8 mouse cellular contexts compared by ENCODE assay signal in genomic region chr2:168231471-168231829, GRCm38 (mm10). TPM values are rescaled to one million over a fixed set of nuclear protein-coding genes. Genes with fewer than 3 reads are reported as not detected.
A peak's percentile ranks its signal among the peaks of the same experiment; 100 is the strongest.
DNase-seq lines count a peak whose midpoint lies in the region; ATAC-seq and TF ChIP-seq lines count a peak whose summit lies in the region.

No protein-coding gene starts in this region.

- peak overlapping the region; percentile 63 for H3K4me3 ChIP-seq in kidney, adult 2 months (ENCODE audit: insufficient read depth, low read depth, low read length)
- peak overlapping the region; percentile 97 for H3K4me3 ChIP-seq in bone marrow, adult 2 months (replicated peaks; ENCODE audit: control insufficient read depth, low read depth, low read length)
- peak overlapping the region; percentile 91 for H3K4me3 ChIP-seq in heart, postnatal 0 days (ENCODE audit: low read depth, low read length)
- H3K4me3 ChIP-seq in midbrain, embryonic 10.5 days, result peak overlapping the region; percentile 90

- no peaks in the 10 kb centered on the region; the same call in 1 of the 2 replicates for H3K36me3 ChIP-seq in kidney, adult 2 months (ENCODE audit: control insufficient read depth, insufficient read depth, low read length)
- H3K36me3 ChIP-seq in heart, postnatal 0 days (replicated peaks; ENCODE audit: control insufficient read depth, insufficient read depth, low read length), result peaks cover 17% of the 10 kb centered on the region
- peaks cover 38% of the 10 kb centered on the region for H3K36me3 ChIP-seq in midbrain, embryonic 10.5 days

- DNase-seq in kidney, adult 2 months, result no peak
- DNase-seq in kidney, adult 11 months, result no peak
- DNase-seq in heart, postnatal 0 days (ENCODE audit: low spot score), result no peak
- DNase-seq in midbrain, embryonic 10.5 days (ENCODE audit: low spot score), result no peak
- DNase-seq in retina, postnatal 1 day, result no peak
- DNase-seq in frontal cortex, postnatal 25 days (ENCODE audit: low spot score in 2 of 2), result no peak
- DNase-seq in layer of hippocampus, adult 9-11 months, result no peak

- H3K9me3 ChIP-seq in heart, postnatal 0 days (replicated peaks; ENCODE audit: control insufficient read depth, low read length), result no peaks in the 10 kb centered on the region
- no peaks in the 10 kb centered on the region for H3K9me3 ChIP-seq in midbrain, embryonic 10.5 days (replicated peaks)

- H3K27ac ChIP-seq in kidney, adult 2 months (ENCODE audit: insufficient read depth, low read depth, low read length), result no peak overlapping the region
- no peak overlapping the region; the same call in 1 of the 2 replicates for H3K27ac ChIP-seq in bone marrow, adult 2 months (ENCODE audit: control insufficient read depth, insufficient read depth, low read depth, low read length, poor library complexity)
- H3K27ac ChIP-seq in heart, postnatal 0 days (ENCODE audit: low read depth), result no peak overlapping the region
- no peak overlapping the region; the same call in 1 of the 2 replicates for H3K27ac ChIP-seq in midbrain, embryonic 10.5 days (replicated peaks)

- no peak for ATAC-seq in heart, postnatal 0 days (ENCODE audit: insufficient read depth, low read depth)

- H3K4me1 ChIP-seq in kidney, adult 2 months (ENCODE audit: control insufficient read depth, insufficient read depth, low read length), result peaks cover 17% of the 10 kb centered on the region
- H3K4me1 ChIP-seq in bone marrow, adult 2 months (ENCODE audit: control insufficient read depth, insufficient read depth, low read length), result peaks cover 2% of the 10 kb centered on the region; the same call in 1 of the 2 replicates
- H3K4me1 ChIP-seq in heart, postnatal 0 days (ENCODE audit: control insufficient read depth, insufficient read depth), result peaks cover 20% of the 10 kb centered on the region
- H3K4me1 ChIP-seq in midbrain, embryonic 10.5 days, result peaks cover 33% of the 10 kb centered on the region

- TF ChIP-seq CTCF in kidney, adult 2 months (conservative IDR thresholded peaks at IDR 0.05; ENCODE audit: insufficient read depth, insufficient read length, low read depth, low read length), result no peak
- no peak for TF ChIP-seq CTCF in bone marrow, adult 2 months (IDR thresholded peaks at IDR 0.05; ENCODE audit: control insufficient read depth, insufficient read depth, low read length)
- TF ChIP-seq CTCF in heart, postnatal 0 days (IDR thresholded peaks at IDR 0.05; ENCODE audit: low read depth), result no peak

- TF ChIP-seq POLR2A in kidney, adult 2 months (IDR thresholded peaks at IDR 0.05; ENCODE audit: low read depth, low read length), result no peak
- TF ChIP-seq POLR2A in bone marrow, adult 2 months (IDR thresholded peaks at IDR 0.05; ENCODE audit: borderline replicate concordance, control insufficient read depth, low read depth, low read length), result no peak

- H3K27me3 ChIP-seq in kidney, adult 2 months (replicated peaks; ENCODE audit: control insufficient read depth, insufficient read depth, low read length), result no peaks in the 10 kb centered on the region
- no peaks in the 10 kb centered on the region for H3K27me3 ChIP-seq in heart, postnatal 0 days (ENCODE audit: control insufficient read depth, insufficient read depth, low read length)
- no peaks in the 10 kb centered on the region for H3K27me3 ChIP-seq in midbrain, embryonic 10.5 days (ENCODE audit: low read depth, poor library complexity, severe bottlenecking)

- H3K9ac ChIP-seq in heart, postnatal 0 days (replicated peaks; ENCODE audit: low read depth, low read length), result peak overlapping the region; percentile 94; the same call in 1 of the 2 replicates

- 69% methylated on average over 33 of the region's 33 CpGs for WGBS in kidney, adult 2 months
- 58% methylated on average over 33 of the region's 33 CpGs for WGBS in bone marrow, adult 2 months
- 55% methylated on average over 33 of the region's 33 CpGs for WGBS in heart, postnatal 0 days
- 68% methylated on average over 33 of the region's 33 CpGs for WGBS in midbrain, embryonic 10.5 days

- H3K4me2 ChIP-seq in heart, postnatal 0 days (ENCODE audit: low read depth, low read length), result peak overlapping the region; percentile 94

- TF ChIP-seq EP300 in heart, postnatal 0 days (IDR thresholded peaks at IDR 0.05; ENCODE audit: low read depth), result no peak

RNA-seq across cellular contexts. Expression of gene Mocs3, which starts 1.0 kb away (rescaled TPM):
- 9.3 and 14.8 TPM in 2 replicates for polyA plus RNA-seq in kidney, adult 2 months (2012; rRNA removed)
- 1.1 and 5.1 TPM in 2 replicates for polyA plus RNA-seq in bone marrow, adult 2 months (2011; ENCODE audit: insufficient read depth, insufficient read length, low replicate concordance, missing spikeins)
- 6.0 and 22.2 TPM in 2 replicates for total RNA-seq in heart, postnatal 0 days (2014; rRNA removed; ENCODE audit: low replicate concordance)
- 3.8 and 4.7 TPM in 2 replicates for polyA plus RNA-seq in heart, postnatal 0 days (2015; fragmentation: Nextera tagmentation; extraction: Ambion mirVana)
- polyA plus RNA-seq in midbrain, embryonic 10.5 days (2016; fragmentation: Nextera tagmentation; extraction: Ambion mirVana), result 6.9 and 7.0 TPM in 2 replicates

RNA-seq across cellular contexts. Expression of gene Dpm1, which starts 1.1 kb away (rescaled TPM):
- 35.8 and 36.6 TPM in 2 replicates for polyA plus RNA-seq in kidney, adult 2 months (2012; rRNA removed)
- 20.1 and 59.2 TPM in 2 replicates for polyA plus RNA-seq in bone marrow, adult 2 months (2011; ENCODE audit: insufficient read depth, insufficient read length, low replicate concordance, missing spikeins)
- total RNA-seq in heart, postnatal 0 days (2014; rRNA removed; ENCODE audit: low replicate concordance), result 108 and 163 TPM in 2 replicates
- 141 and 151 TPM in 2 replicates for polyA plus RNA-seq in heart, postnatal 0 days (2015; fragmentation: Nextera tagmentation; extraction: Ambion mirVana)
- polyA plus RNA-seq in midbrain, embryonic 10.5 days (2016; fragmentation: Nextera tagmentation; extraction: Ambion mirVana), result 86.0 and 88.9 TPM in 2 replicates

RNA-seq across cellular contexts. Expression of gene Gm20716, which starts 1.3 kb away (rescaled TPM):
- polyA plus RNA-seq in kidney, adult 2 months (2012; rRNA removed), result 3.4 and 8.5 TPM in 2 replicates
- polyA plus RNA-seq in bone marrow, adult 2 months (2011; ENCODE audit: insufficient read depth, insufficient read length, low replicate concordance, missing spikeins), result 18.3 and 20.2 TPM in 2 replicates
- 14.2 and 19.2 TPM in 2 replicates for total RNA-seq in heart, postnatal 0 days (2014; rRNA removed; ENCODE audit: low replicate concordance)
- polyA plus RNA-seq in heart, postnatal 0 days (2015; fragmentation: Nextera tagmentation; extraction: Ambion mirVana), result 7.5 and 9.2 TPM in 2 replicates
- 17.2 and 18.1 TPM in 2 replicates for polyA plus RNA-seq in midbrain, embryonic 10.5 days (2016; fragmentation: Nextera tagmentation; extraction: Ambion mirVana)

RNA-seq across cellular contexts. Expression of gene Adnp, which starts 24.5 kb away (rescaled TPM):
- 14.9 and 15.8 TPM in 2 replicates for polyA plus RNA-seq in kidney, adult 2 months (2012; rRNA removed)
- 4.1 and 10.8 TPM in 2 replicates for polyA plus RNA-seq in bone marrow, adult 2 months (2011; ENCODE audit: insufficient read depth, insufficient read length, low replicate concordance, missing spikeins)
- total RNA-seq in heart, postnatal 0 days (2014; rRNA removed; ENCODE audit: low replicate concordance), result 11.2 and 28.2 TPM in 2 replicates
- 1.4 and 2.4 TPM in 2 replicates for polyA plus RNA-seq in heart, postnatal 0 days (2015; fragmentation: Nextera tagmentation; extraction: Ambion mirVana)
- polyA plus RNA-seq in midbrain, embryonic 10.5 days (2016; fragmentation: Nextera tagmentation; extraction: Ambion mirVana), result 1.7 and 2.5 TPM in 2 replicates

RNA-seq across cellular contexts. Expression of gene Kcng1, which starts 50.1 kb away (rescaled TPM):
- 0.77 and 0.95 TPM in 2 replicates for polyA plus RNA-seq in kidney, adult 2 months (2012; rRNA removed)
- polyA plus RNA-seq in bone marrow, adult 2 months (2011; ENCODE audit: insufficient read depth, insufficient read length, low replicate concordance, missing spikeins), result not detected in 2 replicates
- total RNA-seq in heart, postnatal 0 days (2014; rRNA removed; ENCODE audit: low replicate concordance), result not detected in 2 replicates
- polyA plus RNA-seq in heart, postnatal 0 days (2015; fragmentation: Nextera tagmentation; extraction: Ambion mirVana), result 0.19 and 0.20 TPM in 2 replicates
- 4.2 and 4.4 TPM in 2 replicates for polyA plus RNA-seq in midbrain, embryonic 10.5 days (2016; fragmentation: Nextera tagmentation; extraction: Ambion mirVana)
